Mouse (Mus musculus) mature B cell (primary cell): Measurements from ENCODE around the gene Pm20d1.
"Not testable (repeated sequence)": the region's sequence is repeated elsewhere in the genome, so short reads cannot be mapped to it uniquely, and the experiment has no call there.

ENCODE experiments used
- in situ Hi-C: fragments of 300-500 bp; cut with MboI; formaldehyde crosslinking; loops from 2 replicates; pipeline ENCODE4 v1.14.3; 2019

Pm20d1 gene

DNA sequence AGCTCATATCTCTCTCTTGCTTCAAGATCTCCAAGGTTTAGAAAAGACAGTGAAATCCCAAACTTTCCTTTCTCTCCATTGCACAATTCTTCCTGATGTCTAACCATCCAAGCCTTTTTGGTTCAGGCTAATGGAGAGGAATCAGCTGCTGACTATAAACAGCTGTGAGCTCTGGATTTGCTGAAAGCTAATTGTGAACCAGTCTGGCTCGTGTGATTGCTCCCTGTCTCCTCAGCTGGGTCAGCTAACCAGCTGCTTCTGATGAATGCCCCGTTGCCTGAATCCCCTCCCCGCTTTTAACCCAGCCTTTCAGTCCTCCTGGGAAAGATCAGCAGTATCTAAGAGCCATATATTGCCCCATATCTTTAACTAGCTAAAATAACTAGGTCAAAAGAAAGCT, 2.6 kb upstream of the Pm20d1 start:
- in situ Hi-C loops, result no loop called here

DNA sequence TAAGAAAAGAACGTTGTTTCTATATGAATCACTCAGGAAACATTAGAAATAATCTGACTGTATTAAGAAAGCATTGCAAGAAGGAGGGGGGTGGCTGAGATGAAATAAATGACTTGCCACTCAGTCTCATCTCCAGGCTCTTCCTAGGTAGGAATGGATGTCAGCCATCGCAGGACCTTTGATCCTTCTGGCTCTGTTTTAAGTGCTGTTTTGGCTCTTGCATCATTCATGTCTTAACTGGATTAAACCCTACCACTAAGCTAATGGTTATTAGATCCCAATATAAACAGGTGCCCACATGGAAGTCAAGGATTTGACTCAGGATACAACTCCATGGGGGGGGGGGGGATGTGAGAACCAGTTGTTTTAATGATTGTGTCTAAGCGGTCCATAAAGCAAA, 2.0 kb upstream of the Pm20d1 start:
- in situ Hi-C loops, result no loop called here

DNA sequence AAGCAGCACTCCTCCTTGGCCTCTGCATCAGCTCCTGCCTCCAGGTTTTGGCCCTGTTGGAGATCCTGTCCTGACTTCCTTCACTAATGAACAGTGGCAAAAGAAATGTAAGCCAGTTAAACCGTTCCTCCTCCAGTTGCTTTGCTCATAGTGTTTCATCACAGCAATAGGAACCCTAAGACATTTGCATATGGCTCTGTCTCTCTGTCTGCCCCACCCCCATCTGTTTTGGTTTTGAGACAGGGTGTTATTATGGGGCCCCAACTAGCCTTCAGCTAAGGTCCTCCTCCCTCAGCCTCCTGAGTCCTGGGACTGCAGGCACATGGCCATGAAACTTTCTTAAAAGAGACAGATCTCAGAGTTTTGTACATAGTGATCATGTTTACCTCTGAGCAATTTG, 2.8 kb downstream of the Pm20d1 start:
- in situ Hi-C loops, result no loop called here

DNA sequence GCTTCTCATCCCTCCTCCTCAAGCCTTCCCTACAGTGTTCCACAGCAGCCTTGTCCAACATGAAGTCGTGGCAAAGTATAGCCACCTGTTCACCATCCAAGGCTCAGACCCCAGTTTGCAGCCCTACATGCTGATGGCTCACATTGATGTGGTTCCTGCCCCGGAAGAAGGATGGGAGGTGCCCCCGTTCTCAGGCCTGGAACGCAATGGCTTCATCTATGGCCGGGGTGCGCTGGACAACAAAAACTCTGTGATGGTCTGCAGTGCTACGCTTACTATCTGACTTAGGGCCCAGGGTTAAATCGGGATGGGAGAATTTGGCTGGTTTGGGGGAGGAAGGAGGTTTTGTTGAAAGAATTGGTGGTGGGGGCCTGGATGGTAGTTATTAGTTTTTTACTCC, 3.9 kb downstream of the Pm20d1 start:
- in situ Hi-C loops, result no loop called here

DNA sequence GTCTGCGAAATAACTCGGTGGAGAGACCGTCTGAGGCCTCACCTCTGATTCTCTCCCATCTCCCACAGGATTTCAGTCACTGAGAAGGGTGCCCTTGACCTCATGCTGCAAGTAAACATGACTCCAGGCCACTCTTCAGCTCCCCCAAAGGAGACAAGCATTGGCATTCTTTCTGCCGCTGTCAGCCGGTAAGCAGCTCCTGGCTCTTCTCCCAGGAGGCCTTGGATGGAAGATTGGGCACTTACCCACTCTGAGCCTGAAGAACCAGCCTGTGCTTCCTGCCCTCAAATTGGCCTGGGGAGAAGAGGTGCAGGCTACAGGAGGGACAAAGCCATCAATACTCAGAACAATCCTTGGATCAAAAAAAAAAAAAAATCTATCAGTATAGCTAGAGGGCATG, 5.5 kb downstream of the Pm20d1 start:
- in situ Hi-C loops, result no loop called here

DNA sequence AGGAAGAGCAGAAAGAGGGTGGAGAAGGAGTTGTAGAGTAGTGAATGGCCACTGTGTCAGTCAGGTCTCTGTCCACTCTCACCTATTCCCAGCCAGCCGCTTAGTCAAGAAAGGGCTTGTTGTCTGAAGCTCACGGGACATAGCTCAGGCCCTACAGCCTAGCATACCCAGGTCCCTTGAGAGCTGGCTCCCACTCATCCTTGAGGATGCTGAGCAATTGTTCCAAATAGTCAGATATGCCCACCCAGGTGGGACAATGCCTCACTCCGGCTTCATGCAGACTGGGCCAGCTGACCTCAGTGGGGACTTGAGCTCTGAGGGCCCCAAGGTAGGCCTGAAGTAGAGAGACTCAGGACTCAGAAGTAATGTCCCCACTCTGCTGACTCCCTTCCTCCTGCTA, 7.0 kb downstream of the Pm20d1 start:
- in situ Hi-C loops, result no loop called here

DNA sequence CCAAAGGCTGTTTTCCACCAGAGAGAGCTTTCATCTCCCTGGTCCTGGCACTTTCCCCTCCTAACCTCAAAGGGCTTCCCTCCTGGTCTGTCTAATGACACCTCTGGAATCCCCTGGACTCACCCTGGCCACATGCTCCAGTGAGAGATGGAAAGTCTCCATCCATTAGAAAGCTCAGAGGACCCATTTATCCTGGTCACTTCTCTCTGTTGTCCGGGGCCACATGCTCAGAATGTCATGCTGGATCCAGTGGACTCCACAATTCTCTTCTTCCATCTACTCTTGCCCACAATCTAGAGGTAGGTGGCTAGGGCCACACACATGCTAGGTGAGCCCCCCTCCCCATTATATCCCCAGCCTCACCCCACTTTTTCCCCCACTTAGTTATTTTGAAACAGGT, 11.8 kb downstream of the Pm20d1 start:
- in situ Hi-C loops, result no loop called here

DNA sequence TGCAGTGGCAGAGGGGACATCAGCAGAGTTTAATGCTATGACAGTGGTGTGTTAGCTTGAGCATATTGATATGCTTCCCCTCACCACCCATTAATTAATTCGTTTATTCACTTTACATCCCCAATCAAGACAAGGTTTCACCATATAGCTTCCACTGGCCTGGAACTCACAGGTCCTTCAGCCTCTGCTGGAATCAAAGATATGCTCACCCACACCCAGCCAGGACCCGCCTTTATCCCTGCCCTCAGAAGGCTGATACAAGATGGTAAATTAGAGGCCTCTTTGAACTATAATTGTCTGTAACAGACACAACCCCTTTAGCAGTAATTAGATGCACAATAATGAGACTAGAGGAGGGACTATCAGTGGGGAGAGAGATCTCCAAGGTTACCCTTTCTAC, 12.5 kb downstream of the Pm20d1 start:
- in situ Hi-C loops, result no loop called here

DNA sequence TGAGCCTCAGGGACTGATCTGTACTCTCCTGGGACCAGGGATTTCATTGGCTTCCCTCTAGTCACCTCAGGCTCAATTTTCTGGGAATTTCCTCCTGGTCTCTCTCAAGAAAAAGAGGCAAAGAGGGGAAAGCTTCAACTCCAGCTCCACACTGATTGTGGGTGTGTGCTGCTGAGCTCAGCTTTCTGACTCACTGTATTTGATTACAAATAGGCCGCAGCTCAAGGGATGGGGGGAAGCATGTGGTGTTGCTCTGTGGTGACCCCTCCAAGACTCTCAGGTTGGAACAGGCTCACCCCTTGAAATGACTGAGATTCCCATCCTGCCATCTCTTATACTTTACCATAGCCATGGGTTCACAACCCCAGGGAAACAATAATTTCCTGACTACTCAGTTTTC, 14.2 kb downstream of the Pm20d1 start:
- in situ Hi-C loops, result no loop called here

DNA sequence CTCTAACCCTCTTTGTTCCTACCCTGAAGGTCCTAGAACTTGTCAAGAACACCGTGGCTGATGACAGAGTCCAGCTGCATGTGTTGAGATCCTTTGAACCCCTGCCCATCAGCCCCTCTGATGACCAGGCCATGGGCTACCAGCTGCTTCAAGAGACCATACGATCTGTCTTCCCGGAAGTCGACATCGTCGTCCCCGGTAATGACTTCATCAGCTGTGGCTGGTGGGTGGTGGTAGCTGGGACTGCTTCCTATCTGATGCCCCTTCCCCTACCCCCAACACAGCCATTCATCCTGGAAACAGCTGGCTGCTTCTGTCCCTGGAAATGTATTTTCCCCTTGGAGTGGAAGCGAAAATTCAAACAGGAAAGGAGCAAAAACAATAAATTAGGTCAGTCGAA, 14.8 kb downstream of the Pm20d1 start:
- in situ Hi-C loops, result no loop called here

DNA sequence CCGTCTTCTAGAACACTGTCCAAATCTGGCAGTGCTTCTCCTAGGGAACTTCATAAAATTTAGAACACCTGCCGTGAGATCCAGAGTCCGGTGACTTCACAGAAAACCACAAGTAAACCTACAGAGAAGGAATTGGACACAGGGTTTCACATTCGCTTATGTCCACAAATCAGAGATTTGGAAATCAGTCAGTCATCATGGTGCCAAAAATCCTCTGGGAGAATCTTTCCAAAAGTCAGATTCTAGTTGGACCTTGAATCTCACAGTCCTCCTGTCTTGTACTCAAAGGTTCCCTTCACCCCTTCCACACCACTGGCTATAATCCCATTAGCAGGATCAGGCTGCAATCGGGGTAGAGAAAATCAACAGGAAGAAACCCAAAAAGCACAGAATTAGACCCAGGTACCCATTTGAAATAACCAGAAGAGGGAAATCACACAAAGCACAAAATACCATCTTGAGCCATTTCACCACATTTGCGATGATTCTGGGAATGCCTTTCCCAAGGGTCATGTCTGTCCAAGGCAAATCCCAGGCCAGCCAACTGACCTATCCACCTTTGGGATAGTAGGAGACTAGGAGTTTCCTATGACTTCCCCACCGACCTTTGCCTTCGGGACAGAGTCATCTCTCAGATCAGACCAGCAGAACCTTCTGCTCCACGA, 15.6 kb downstream of the Pm20d1 start:
- in situ Hi-C loops, result no loop called here

DNA sequence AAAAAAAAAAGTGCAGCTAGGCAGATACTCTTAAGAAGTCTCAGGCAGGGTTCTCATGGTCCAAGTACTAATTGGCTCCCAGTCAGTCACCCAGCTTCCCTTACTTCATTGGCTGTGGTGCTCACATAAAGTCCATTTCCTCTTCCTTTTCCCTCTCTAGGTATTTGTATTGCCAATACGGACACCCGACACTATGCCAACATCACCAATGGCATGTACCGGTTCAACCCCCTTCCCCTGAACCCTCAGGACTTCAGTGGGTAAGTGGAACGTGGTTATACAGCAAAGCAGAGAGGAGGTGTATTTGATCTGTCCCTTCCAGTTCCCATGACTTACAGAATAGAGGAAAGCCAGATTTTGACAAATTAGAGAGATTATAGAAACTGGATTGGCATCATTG, 16.6 kb downstream of the Pm20d1 start:
- in situ Hi-C loops, result no loop called here

DNA sequence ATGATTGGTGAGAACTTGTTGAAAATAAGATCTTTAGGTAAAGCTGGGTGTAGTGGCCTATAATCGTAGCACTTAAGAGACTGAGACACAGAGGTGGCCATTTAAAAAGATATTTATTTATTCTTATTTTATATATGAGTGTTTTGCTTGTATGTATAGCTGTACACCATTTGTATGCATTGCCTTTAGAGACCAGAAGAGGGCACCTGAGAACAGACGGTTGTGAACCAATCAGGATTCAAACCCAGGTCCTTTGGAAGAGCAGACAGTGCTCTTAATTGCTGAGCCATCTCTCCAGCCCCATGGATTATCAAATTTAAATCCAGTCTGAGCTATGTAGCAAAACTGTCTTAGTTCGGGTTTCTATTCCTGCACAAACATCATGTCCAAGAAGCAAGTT, 17.0 kb downstream of the Pm20d1 start:
- in situ Hi-C loops, result no loop called here

DNA sequence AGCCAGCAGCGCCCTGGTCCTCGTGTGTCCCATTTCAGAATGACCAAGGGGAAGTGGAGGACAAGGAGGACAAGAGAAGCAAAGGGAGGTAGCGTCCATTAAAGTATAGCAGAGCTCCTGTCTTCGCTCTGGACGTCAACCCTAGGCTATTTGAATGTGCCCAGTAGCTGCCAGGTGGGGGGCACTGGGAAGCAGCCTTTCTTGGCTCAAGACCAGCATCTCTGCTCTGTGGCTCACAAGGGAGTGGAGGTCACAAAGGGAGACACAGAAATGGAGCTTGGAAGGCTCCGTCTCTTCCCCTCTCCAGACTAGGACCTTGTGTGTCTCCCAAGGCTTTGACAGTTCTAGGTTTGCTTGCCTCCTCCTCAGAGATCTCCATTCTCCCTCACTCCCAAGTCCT, 19.7 kb downstream of the Pm20d1 start:
- in situ Hi-C loops, result no loop called here

DNA sequence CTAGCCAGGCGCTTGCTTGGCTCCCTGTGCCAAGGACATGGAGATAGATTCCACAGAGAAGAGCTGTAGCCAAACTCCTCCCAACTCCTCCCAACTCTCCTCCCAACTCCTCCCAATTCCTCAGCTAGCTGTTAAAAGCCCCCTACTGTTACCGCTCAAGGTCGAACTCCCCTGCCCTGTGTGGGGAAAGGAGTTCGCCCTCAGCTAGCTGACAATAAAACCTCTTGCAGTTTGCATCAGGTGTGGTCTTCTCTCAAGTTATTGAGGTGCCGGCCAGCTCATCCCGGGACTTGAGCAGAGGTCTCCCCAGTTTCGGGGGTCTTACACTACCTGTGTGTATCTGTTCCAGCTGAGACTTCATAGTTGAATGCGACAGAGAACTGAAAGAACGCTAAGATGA, 23.2 kb downstream of the Pm20d1 start:
- in situ Hi-C loops, result not testable (repeated sequence)

DNA sequence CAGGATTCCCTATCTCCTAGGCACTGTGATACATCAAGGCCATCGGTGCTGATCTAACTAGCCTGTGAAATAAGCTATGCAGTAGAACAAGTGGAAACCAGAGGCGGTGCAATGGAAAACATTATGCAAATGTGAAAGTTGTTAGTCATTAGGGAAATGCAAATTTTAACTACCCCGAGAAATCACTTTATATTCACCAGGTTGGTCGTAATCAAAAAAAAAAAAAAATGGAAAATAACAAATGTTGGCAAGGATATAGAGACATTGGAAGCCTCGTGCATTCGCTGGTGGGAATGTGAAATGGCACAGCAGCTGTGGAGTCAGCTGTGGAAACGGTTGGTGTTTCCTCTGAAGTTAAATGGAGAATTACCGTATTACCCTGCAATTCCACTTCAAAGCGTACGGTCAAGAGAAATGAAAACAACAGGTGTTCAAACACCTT, 23.7 kb downstream of the Pm20d1 start:
- in situ Hi-C loops, result no loop called here

DNA sequence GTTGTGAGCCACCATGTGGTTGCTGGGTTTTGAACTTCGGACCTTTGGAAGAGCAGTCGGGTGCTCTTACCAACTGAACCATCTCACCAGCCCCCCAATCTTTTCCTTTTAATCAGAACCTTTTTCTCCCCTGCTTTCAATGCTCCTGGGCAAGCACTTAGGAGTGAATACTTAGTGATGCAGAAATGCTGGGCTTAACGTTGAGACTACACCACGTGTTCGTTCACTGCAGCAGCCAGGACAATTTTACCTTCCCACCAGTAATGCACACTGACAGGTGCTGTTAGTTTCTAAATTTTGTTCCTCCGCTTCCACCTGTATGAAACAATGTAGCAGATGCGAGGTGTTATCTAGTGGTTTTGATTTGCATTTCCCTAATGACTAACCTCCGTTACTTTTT, 25.1 kb downstream of the Pm20d1 start:
- in situ Hi-C loops, result no loop called here

DNA sequence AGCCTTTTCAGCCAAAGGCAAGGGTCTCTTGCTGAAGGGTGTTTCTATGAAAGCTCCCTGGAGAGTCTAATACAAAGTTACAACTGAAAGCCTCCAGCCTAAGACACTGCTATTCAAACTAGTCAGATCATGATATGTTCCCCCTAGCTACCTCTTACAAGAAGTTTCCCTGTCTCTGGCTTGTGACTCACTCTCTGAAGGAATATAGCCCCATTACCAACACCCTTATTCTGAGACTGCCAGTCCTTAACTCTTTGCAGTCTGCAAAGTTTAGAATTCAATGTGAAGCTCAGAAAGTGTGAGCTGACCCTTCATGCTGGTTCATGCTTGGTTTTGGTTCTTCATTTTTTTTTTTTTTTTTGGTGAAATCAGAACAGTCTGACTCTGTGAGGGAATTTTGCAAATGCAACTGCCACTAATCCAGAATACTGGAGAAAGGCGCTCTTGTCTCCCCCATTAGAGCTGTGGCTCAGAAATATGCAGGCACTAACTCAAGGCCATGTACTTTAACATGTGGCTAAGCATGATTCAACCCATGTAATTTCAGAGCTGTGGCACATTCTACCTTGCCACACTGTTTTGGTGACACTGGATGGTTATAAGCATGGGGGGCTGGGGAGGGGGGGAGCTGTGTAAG, 25.8 kb downstream of the Pm20d1 start:
- in situ Hi-C loops, result no loop called here

DNA sequence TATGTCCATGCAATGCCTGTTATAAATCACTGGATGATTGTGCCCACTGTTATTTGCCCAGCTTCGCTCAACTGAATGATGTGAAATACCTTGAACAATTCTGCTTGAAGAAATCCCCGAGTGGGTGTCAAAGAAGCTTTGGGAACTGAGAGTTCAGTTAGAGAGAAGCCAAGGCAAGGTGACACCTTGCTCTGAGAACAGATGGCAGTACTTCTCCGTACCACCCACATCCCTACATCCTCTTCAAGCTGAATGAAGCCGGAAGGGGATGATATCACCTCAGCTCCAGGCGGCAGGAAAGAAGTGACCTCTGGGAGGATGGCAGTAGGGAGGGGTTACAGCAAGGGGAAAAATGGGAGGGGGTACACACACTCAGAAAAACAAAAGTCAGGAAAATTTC, 26.4 kb downstream of the Pm20d1 start:
- in situ Hi-C loops, result no loop called here

DNA sequence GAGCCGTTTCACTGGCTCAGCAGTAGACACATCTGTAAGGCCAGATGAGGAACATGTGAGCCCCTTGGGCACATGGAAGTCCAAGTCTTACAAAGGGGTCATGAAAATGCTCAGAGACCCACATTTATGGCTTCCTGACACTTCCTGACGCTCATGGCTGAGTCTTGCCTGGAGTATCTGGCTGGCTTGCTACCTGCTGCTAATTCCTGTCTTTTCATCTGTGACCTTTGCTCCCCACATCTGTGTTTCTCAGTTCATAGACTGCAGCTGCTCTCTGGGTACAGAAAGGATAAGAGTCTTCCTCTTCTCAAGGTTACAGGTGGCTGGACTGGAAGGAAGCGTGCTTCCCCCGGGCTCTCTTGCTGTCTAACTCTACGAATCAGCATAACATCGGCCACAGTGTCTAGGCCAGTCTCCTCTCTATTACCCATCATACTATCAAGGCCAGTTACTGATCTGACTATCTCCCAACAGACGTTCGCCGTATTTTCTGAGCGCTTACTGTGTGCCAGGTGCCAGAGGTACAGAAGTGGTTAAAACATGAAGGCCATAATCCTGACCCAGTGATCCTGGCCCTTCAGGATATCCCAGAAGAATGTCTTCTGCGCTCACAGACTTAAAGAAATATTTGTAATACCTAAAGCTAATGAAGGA, 27.5 kb downstream of the Pm20d1 start:
- in situ Hi-C loops, result no loop called here

DNA sequence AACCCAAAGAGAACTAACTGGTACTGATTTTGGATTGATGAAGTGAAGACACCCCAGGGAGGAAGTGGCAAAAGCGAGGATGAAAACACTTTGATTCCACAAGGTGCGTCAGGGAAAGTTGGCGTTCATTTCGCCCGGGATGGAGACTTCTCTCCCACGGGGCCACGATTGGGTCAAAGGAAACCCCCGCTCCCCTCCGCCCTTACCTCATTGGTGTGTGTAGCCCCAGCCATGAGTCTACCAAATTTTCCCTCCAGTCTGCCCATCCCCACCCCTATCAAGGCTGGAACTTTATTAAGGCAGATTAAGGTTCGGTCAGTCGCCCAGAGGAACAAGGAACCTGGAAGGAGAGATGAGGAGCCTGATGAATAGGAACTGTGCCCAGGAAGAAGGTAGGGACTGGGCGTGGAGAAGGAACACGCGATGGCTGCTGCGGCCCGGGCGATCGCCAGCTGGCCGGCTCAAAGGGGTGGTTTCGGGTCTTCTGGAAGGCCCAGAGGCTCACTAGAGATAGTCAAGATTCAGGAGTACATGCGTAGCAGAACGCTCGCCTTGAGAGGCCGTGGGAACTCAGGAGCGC, 30.1 kb downstream of the Pm20d1 start, which contains the start of gene Slc41a1:
Gene Slc41a1 (plus strand): TSS at position 287 of the 580 bp plus-strand sequence.
- in situ Hi-C loops, result no loop called here

DNA sequence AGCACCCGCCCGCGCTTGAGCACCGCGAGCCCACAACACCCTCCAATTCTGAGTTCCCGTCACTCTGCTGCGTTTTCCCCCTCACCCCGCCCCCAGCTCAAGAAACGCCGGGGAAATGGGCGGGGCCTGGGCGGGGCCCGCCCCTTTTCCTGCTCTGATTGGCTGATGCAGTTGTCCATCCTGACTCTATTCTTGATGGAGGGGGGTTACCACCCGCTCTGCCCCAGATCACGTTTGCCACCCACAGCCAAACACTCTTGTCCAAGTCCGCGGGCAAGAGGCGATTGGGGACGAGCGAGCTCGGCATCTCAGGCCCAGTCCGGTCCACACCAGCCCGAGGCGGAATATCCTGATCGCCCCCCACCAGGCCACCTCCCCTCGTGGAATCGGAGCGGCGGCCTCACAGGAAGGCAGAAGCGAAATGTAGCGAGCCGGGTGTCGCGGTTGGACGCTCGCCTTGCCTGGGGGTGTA, 30.6 kb downstream of the Pm20d1 start:
- in situ Hi-C loops, result no loop called here
